Mouse (Mus musculus) thymus, adult 2 months (tissue): ENCODE measurements around the gene Pilra. TPM values are rescaled to one million over a fixed set of nuclear protein-coding genes. Genes with fewer than 3 reads are reported as not detected.

ENCODE experiments used
- DNase-seq: peaks from one replicate; pipeline ENCODE4 v3.0.0; 2021
- H3K27ac ChIP-seq: fragments of 200-500 bp; 2 replicates; pipeline ENCODE4 v1.5.1; 2012; ENCODE audit warnings: low read length, control low read depth; ENCODE audit not compliant: control insufficient read depth, insufficient read depth
- H3K27me3 ChIP-seq: fragments of 200-500 bp; 2 replicates; pipeline ENCODE4 v1.6.1; 2012; ENCODE audit warnings: mild to moderate bottlenecking, low read length, moderate library complexity, mixed read lengths; ENCODE audit not compliant: control insufficient read depth, insufficient read depth
- H3K36me3 ChIP-seq: fragments of 200-500 bp; 2 replicates; pipeline ENCODE4 v1.6.1; 2012; ENCODE audit warnings: mild to moderate bottlenecking, low read length, moderate library complexity; ENCODE audit not compliant: control insufficient read depth, insufficient read depth
- H3K4me1 ChIP-seq: fragments of 200-500 bp; replicated peaks from 2 replicates; pipeline ENCODE4 v1.6.1; 2012; ENCODE audit warnings: low read length; ENCODE audit not compliant: control insufficient read depth, insufficient read depth
- H3K4me3 ChIP-seq: fragments of 200-500 bp; 2 replicates; pipeline ENCODE4 v1.5.1; 2012; ENCODE audit warnings: mild to moderate bottlenecking, low read length, control low read depth, moderate library complexity; ENCODE audit not compliant: control insufficient read depth, insufficient read depth
- CTCF ChIP-seq: fragments of 200-500 bp; IDR thresholded peaks from 2 replicates; pipeline ENCODE4 v1.5.1; 2012; ENCODE audit warnings: mild to moderate bottlenecking, control low read depth, low read length, moderate library complexity, borderline replicate concordance; ENCODE audit not compliant: control insufficient read depth, poor library complexity, insufficient read depth; ENCODE audit errors: extremely low read depth
- POLR2A ChIP-seq: fragments of 200-500 bp; IDR thresholded peaks from 2 replicates; pipeline ENCODE4 v1.6.1; 2012; ENCODE audit warnings: mild to moderate bottlenecking, low read length, control low read depth, moderate library complexity; ENCODE audit not compliant: control insufficient read depth, poor library complexity, insufficient read depth; ENCODE audit errors: extremely low read depth
- WGBS: fragments of 180-500 bp; shearing (Covaris S2); methylation state at CpG from one replicate; pipeline ENCODE4 v1.1.7; 2018; 5-methylcytosine and 5-hydroxymethylcytosine counted together
- polyA plus RNA-seq: library from polyadenylated mRNA; depleted of rRNA; stranded (reverse); fragments of >200 nt; gene quantifications from 2 replicates; pipeline ENCODE4 v1.2.3, GENCODE M21; 2012

The Pilra gene
- polyA plus RNA-seq, 1 experiment = 13.5 TPM

- Histone ChIP-seq H3K27ac (no peak overlapping the region), H3K4me3 (peak overlapping the region; percentile 64), H3K4me1 (peaks cover 28% of the 10 kb centered on the region), H3K36me3 (peaks cover 15% of the 10 kb centered on the region), H3K27me3 (no peaks in the 10 kb centered on the region)
- no peak for DNase-seq
- no peak for TF ChIP-seq CTCF
- TF ChIP-seq POLR2A = no peak
- WGBS = 91% methylated on average over 14 of the region's 14 CpGs
Measured at GRCm38 (mm10) chr5:137784546-137784945, 51.5 kb downstream of the Pilra start.

- TF ChIP-seq POLR2A = no peak
- no peak for TF ChIP-seq CTCF
- Histone ChIP-seq H3K27me3 (no peaks in the 10 kb centered on the region), H3K36me3 (peaks cover 15% of the 10 kb centered on the region), H3K4me1 (peaks cover 28% of the 10 kb centered on the region), H3K27ac (no peak overlapping the region), H3K4me3 (no peak overlapping the region)
- no peak for DNase-seq
- 76% methylated on average over 9 of the region's 9 CpGs for WGBS
Measured at GRCm38 (mm10) chr5:137783901-137784540, 52.1 kb downstream of the Pilra start.

GRCm38 (mm10) chr5:137782776-137783522 lies 53.1 kb downstream of the Pilra start:
- Histone ChIP-seq H3K4me3 (no peak overlapping the region), H3K4me1 (peaks cover 27% of the 10 kb centered on the region), H3K27me3 (no peaks in the 10 kb centered on the region), H3K36me3 (peaks cover 15% of the 10 kb centered on the region), H3K27ac (no peak overlapping the region)
- no peak for TF ChIP-seq POLR2A
- no peak for TF ChIP-seq CTCF
- no peak for DNase-seq
- 86% methylated on average over 13 of the region's 13 CpGs for WGBS

- 92% methylated on average over 7 of the region's 7 CpGs for WGBS
- DNase-seq = no peak
- Histone ChIP-seq H3K27ac (no peak overlapping the region), H3K4me3 (no peak overlapping the region), H3K4me1 (peaks cover 34% of the 10 kb centered on the region), H3K27me3 (no peaks in the 10 kb centered on the region), H3K36me3 (peaks cover 15% of the 10 kb centered on the region)
- TF ChIP-seq POLR2A = no peak
- TF ChIP-seq CTCF = no peak
Measured at GRCm38 (mm10) chr5:137781661-137782060, 54.4 kb downstream of the Pilra start.

- H3K36me3 ChIP-seq = peaks cover 15% of the 10 kb centered on the region
- H3K27me3 ChIP-seq = no peaks in the 10 kb centered on the region
- H3K27ac ChIP-seq = peak overlapping the region; percentile 9; the same call in 1 of the 2 replicates
- TF ChIP-seq POLR2A = no peak
- no peak for TF ChIP-seq CTCF
- peaks cover 34% of the 10 kb centered on the region for H3K4me1 ChIP-seq
- WGBS = under 1% methylated on average over 81 of the region's 83 CpGs
- peak overlapping the region; percentile 84 for H3K4me3 ChIP-seq
- peak; percentile 48 for DNase-seq
Measured at GRCm38 (mm10) chr5:137779053-137779933, 56.8 kb downstream of the Pilra start.

- H3K36me3 ChIP-seq = peaks cover 15% of the 10 kb centered on the region
- TF ChIP-seq POLR2A = peak; percentile 82
- no peak for TF ChIP-seq CTCF
- under 1% methylated on average over 31 of the region's 31 CpGs for WGBS
- no peaks in the 10 kb centered on the region for H3K27me3 ChIP-seq
- peaks cover 27% of the 10 kb centered on the region for H3K4me1 ChIP-seq
- H3K27ac ChIP-seq = peak within 1 kb of the TSS; percentile 9; the same call in 1 of the 2 replicates
- no peak for DNase-seq
- peak within 1 kb of the TSS; percentile 84 for H3K4me3 ChIP-seq
Measured at GRCm38 (mm10) chr5:137778635-137779034, 57.4 kb downstream of the Pilra start, which contains the start of gene Ppp1r35. Ppp1r35 (plus strand) TSS chr5:137778849.
